Mouse (Mus musculus): Measurements from ENCODE around the gene Olfr648. TPM values are rescaled to one million over a fixed set of nuclear protein-coding genes. Genes with fewer than 3 reads are reported as not detected.
A peak's percentile ranks its signal among the peaks of the same experiment; 100 is the strongest.

Gene Olfr648
- 0.18 and 0.24 TPM in 2 replicates for polyA plus RNA-seq (2012; rRNA removed)

DNA sequence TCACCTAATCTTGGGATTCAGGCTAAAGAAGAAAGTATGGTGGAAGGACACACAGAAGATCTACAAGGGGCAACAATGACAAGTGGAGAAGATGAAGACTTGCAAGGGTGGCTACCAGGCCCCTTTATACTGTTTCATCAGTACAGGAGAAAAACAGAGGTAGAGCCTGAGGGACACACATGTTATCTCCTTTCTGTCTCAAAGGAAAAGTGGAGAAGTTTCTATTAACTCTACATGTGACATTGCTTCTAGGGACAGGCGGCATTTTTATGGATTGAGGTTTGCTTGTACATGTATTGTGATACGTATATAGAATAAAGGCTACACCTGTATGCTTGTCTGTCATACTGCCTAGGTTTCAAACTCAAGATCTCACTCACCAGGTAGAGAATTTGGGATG is at the start of gene Olfr648:
TSS of gene Olfr648 (minus strand) at position 101 of the 400 bp plus-strand sequence.
- no peaks in the 10 kb centered on the region for H3K4me1 ChIP-seq (ENCODE audit: control insufficient read depth, insufficient read depth, low read length)
- H3K27me3 ChIP-seq (ENCODE audit: control insufficient read depth, insufficient read depth, low read length), result no peaks in the 10 kb centered on the region
- TF ChIP-seq CTCF (IDR thresholded peaks at IDR 0.05; ENCODE audit: borderline replicate concordance, insufficient read depth, low read depth, low read length) (no peak), POLR2A (IDR thresholded peaks at IDR 0.05; ENCODE audit: borderline replicate concordance, insufficient read depth, low read length) (no peak)
- WGBS, result 89% methylated on average over 2 of the region's 2 CpGs
- no peak for DNase-seq
- no peak within 1 kb of the TSS for H3K27ac ChIP-seq (ENCODE audit: insufficient read depth, low read length)
- no peak within 1 kb of the TSS for H3K4me3 ChIP-seq (replicated peaks; ENCODE audit: insufficient read depth, low read depth, low read length)

DNA sequence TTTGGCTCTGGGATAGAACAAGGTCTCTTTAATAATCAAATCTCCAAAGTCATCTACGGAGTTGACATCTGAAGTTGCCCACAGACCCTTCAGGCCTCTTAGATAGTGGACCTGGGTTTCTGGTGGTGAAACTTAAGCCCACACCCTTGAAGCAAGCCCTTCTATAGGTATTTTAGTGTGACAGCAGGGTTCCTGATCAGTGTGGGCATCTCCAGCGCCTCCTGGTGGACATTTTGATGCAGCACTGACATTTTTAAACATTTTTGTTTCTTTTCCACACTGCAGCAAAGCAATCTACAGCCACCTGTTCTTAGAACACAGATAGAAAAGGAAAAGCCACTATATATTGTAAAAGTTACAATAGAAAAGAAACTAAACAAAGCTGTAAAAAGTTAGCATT is 48.0 kb upstream of the Olfr648 start:
- no peak for DNase-seq
- WGBS, result 39% methylated on average over 2 of the region's 2 CpGs
- peak; percentile 5; the same call in 1 of the 2 replicates for TF ChIP-seq CTCF (IDR thresholded peaks at IDR 0.05; ENCODE audit: borderline replicate concordance, insufficient read depth, low read depth, low read length)
- TF ChIP-seq POLR2A (IDR thresholded peaks at IDR 0.05; ENCODE audit: borderline replicate concordance, insufficient read depth, low read length), result no peak
- Histone ChIP-seq H3K27ac (ENCODE audit: insufficient read depth, low read length) (no peak overlapping the region), H3K27me3 (ENCODE audit: control insufficient read depth, insufficient read depth, low read length) (no peaks in the 10 kb centered on the region), H3K4me1 (ENCODE audit: control insufficient read depth, insufficient read depth, low read length) (no peaks in the 10 kb centered on the region), H3K4me3 (replicated peaks; ENCODE audit: insufficient read depth, low read depth, low read length) (no peak overlapping the region)

DNA sequence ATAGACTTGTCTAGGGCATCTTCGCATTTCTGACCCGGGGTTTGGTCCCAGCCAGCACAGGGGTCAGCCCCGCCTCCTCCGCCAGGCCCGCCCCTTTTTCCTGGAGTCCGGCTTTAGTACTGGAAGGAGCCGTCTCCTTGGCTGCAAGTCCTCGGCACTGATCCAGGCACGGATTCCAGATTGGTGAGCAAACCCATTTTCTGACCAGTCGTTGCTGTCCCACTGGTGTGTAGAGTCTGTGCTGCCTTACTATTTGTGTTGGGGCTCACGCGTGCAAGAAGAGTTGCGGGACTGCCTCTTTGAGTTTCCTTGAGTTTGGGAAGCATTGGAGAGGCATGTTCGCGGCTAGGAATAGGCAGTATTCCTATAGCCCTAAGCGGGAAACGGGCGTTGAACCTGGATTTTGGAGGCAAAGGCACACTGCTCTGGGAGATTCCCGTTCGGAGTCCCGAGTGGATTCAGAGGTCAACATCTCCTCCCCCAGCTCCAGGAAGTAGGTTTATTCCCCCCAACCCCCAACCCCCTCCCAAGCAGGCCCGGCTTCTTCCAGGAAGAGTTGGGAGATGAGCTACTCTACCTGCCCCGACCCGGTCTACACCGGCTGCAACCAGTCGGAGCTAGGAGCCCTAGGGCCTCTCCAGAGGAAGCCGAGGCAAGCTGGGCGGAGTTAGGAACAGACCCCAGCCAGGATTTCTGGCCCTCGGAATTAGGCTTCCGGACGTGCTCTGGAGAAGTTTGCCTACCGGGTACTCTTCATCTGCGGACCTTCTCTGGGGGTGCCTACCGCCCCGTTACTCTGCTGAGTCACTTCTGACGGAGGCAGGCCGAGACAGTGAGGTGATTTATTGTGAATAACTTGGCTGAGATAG is 35.7 kb upstream of the Olfr648 start, which contains the start of gene Trim6:
TSS of gene Trim6 (plus strand) at position 93 of the 869 bp plus-strand sequence.
- no peaks in the 10 kb centered on the region for H3K27me3 ChIP-seq (ENCODE audit: control insufficient read depth, insufficient read depth, low read length)
- H3K4me3 ChIP-seq (replicated peaks; ENCODE audit: insufficient read depth, low read depth, low read length), result no peak within 1 kb of the TSS
- peak; percentile 1 to 6 for DNase-seq
- WGBS, result 5% methylated on average over 37 of the region's 37 CpGs
- TF ChIP-seq CTCF (IDR thresholded peaks at IDR 0.05; ENCODE audit: borderline replicate concordance, insufficient read depth, low read depth, low read length), result no peak
- TF ChIP-seq POLR2A (IDR thresholded peaks at IDR 0.05; ENCODE audit: borderline replicate concordance, insufficient read depth, low read length), result no peak
- H3K27ac ChIP-seq (ENCODE audit: insufficient read depth, low read length), result no peak within 1 kb of the TSS
- H3K4me1 ChIP-seq (ENCODE audit: control insufficient read depth, insufficient read depth, low read length), result no peaks in the 10 kb centered on the region

DNA sequence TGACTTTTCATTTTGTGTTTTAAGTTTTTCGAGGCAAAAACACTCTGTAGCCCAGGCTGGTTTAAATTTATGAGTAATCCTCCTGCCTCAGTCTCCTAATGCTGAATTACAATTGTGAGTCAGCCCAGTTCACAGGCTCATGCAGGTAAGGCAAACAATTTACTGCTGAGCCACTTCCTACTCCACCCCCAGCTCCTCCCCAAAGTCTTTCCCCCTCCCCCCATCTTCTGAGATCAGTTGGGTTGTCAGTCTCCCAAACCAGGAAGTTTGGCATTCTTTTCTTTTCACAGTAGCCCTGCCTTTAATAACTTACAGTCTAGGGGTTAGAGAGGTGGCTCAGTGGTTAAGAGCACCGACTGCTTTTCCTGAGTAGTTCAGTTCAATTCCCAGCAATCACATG is 34.7 kb upstream of the Olfr648 start:
- Histone ChIP-seq H3K27ac (ENCODE audit: insufficient read depth, low read length) (no peak overlapping the region), H3K27me3 (ENCODE audit: control insufficient read depth, insufficient read depth, low read length) (no peaks in the 10 kb centered on the region), H3K4me3 (replicated peaks; ENCODE audit: insufficient read depth, low read depth, low read length) (no peak overlapping the region), H3K4me1 (ENCODE audit: control insufficient read depth, insufficient read depth, low read length) (no peaks in the 10 kb centered on the region)
- DNase-seq, result no peak
- TF ChIP-seq POLR2A (IDR thresholded peaks at IDR 0.05; ENCODE audit: borderline replicate concordance, insufficient read depth, low read length) (no peak), CTCF (IDR thresholded peaks at IDR 0.05; ENCODE audit: borderline replicate concordance, insufficient read depth, low read depth, low read length) (no peak)
- WGBS, result 72% methylated on average over 2 of the region's 2 CpGs

DNA sequence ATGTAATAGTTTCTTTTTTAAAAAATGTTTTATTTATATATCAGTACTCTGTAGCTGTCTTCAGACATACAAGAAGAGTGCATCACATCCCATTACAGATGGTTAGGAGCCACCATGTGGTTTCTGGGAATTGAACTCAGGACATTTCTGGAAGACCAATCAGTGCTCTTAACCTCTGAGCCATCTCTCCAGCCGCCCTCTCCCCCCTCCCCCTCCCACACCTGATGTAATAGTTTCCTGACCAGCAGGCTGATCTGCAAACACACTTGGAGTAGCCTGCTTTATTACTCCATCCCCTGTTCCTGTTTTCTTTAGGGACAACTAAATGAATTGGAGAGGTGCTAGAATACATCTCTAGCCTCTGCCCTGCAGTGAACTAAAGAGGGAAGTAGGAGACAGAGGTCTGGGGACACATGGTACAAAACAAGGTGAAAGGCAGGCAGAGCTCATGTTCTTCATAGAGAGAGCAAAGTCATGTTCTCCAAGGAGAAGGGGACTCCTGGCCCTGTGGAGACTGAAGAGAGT is 32.9 kb upstream of the Olfr648 start:
- 50% methylated on average over 1 of the region's 1 CpGs for WGBS
- no peak for DNase-seq
- H3K4me1 ChIP-seq (ENCODE audit: control insufficient read depth, insufficient read depth, low read length), result no peaks in the 10 kb centered on the region
- TF ChIP-seq POLR2A (IDR thresholded peaks at IDR 0.05; ENCODE audit: borderline replicate concordance, insufficient read depth, low read length) (no peak), CTCF (IDR thresholded peaks at IDR 0.05; ENCODE audit: borderline replicate concordance, insufficient read depth, low read depth, low read length) (no peak)
- no peak overlapping the region for H3K27ac ChIP-seq (ENCODE audit: insufficient read depth, low read length)
- no peak overlapping the region for H3K4me3 ChIP-seq (replicated peaks; ENCODE audit: insufficient read depth, low read depth, low read length)
- no peaks in the 10 kb centered on the region for H3K27me3 ChIP-seq (ENCODE audit: control insufficient read depth, insufficient read depth, low read length)

DNA sequence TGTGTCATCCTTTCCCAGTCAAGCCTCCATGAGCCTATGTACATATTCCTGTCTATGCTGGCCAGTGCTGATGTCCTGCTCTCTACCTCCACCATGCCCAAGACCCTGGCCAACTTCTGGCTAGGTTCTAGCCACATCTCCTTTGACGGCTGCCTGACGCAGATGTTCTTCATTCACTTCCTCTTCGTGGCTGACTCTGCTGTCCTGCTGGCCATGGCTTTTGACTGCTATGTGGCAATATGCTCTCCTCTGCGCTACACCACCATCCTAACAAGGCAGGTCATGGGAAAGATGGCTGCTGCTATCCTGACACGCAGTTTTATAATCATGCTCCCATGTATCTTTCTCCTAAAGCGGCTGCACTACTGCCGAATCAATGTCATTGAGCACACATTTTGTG is 23.0 kb upstream of the Olfr648 start:
- Histone ChIP-seq H3K27ac (ENCODE audit: insufficient read depth, low read length) (no peak overlapping the region), H3K4me1 (ENCODE audit: control insufficient read depth, insufficient read depth, low read length) (no peaks in the 10 kb centered on the region), H3K4me3 (replicated peaks; ENCODE audit: insufficient read depth, low read depth, low read length) (no peak overlapping the region), H3K27me3 (ENCODE audit: control insufficient read depth, insufficient read depth, low read length) (no peaks in the 10 kb centered on the region)
- no peak for DNase-seq
- TF ChIP-seq POLR2A (IDR thresholded peaks at IDR 0.05; ENCODE audit: borderline replicate concordance, insufficient read depth, low read length), result no peak
- no peak for TF ChIP-seq CTCF (IDR thresholded peaks at IDR 0.05; ENCODE audit: borderline replicate concordance, insufficient read depth, low read depth, low read length)
- WGBS, result 93% methylated on average over 7 of the region's 7 CpGs

DNA sequence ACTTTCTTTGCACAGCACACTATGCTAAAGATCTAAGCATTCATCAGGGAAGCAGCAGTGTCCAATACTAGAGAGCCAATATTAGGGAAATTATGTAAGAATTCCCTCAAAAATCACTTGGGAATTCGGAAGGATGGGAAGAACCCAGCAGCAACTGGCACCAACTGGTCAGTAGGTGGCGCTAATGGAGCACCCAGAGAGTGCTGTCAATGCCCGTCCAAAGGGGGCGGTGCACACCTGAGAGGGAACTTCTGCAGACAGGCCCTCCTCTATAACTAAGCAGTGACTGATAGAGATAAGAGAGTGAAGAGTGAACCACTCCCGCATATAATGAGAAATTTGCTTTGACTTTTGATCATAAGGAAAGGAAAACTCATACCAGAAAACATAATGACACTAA is 16.6 kb upstream of the Olfr648 start:
- Histone ChIP-seq H3K27ac (ENCODE audit: insufficient read depth, low read length) (no peak overlapping the region), H3K27me3 (ENCODE audit: control insufficient read depth, insufficient read depth, low read length) (no peaks in the 10 kb centered on the region), H3K4me3 (replicated peaks; ENCODE audit: insufficient read depth, low read depth, low read length) (no peak overlapping the region), H3K4me1 (ENCODE audit: control insufficient read depth, insufficient read depth, low read length) (no peaks in the 10 kb centered on the region)
- WGBS, result 7% methylated on average over 5 of the region's 5 CpGs
- TF ChIP-seq CTCF (IDR thresholded peaks at IDR 0.05; ENCODE audit: borderline replicate concordance, insufficient read depth, low read depth, low read length) (peak; percentile 52), POLR2A (IDR thresholded peaks at IDR 0.05; ENCODE audit: borderline replicate concordance, insufficient read depth, low read length) (no peak)
- peak in 1 of 2 experiments; percentile 11 for DNase-seq

DNA sequence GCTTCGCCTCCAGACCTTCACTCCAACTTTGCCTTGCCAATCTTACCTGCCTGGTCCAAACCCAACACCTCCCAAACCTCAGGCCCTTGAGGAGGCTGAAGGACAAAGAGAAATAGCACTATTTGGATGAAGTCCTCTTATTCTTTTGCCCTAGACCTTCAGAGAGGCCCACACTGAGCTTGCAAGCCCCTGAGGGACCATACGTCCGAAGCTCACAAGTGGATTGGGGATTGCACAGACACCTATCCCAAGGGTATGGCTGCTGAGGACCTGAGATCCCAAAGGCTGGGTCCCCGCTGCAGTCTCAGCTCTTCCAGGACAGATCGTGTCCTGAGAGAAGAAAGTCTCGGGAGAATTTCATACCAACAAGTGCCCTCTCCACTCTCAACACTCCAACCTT is 12.7 kb upstream of the Olfr648 start, which contains the start of gene Olfr649:
TSS of gene Olfr649 (minus strand) at position 101 of the 400 bp plus-strand sequence.
- Histone ChIP-seq H3K27ac (ENCODE audit: insufficient read depth, low read length) (no peak within 1 kb of the TSS), H3K27me3 (ENCODE audit: control insufficient read depth, insufficient read depth, low read length) (no peaks in the 10 kb centered on the region), H3K4me3 (replicated peaks; ENCODE audit: insufficient read depth, low read depth, low read length) (no peak within 1 kb of the TSS), H3K4me1 (ENCODE audit: control insufficient read depth, insufficient read depth, low read length) (no peaks in the 10 kb centered on the region)
- DNase-seq, result no peak
- 75% methylated on average over 6 of the region's 6 CpGs for WGBS
- TF ChIP-seq POLR2A (IDR thresholded peaks at IDR 0.05; ENCODE audit: borderline replicate concordance, insufficient read depth, low read length), result no peak
